Mouse (Mus musculus) embryonic facial prominence, embryonic 15.5 days (tissue): ENCODE results near the gene Lepr. TPM values are rescaled to one million over a fixed set of nuclear protein-coding genes. Genes with fewer than 3 reads are reported as not detected.

ENCODE experiments used
- ATAC-seq: fragments of 200-750 bp; cut with Nextera tagmentation; 2 replicates; pipeline ENCODE4 v1.8.0; 2017; ENCODE audit warnings: low read depth, moderate TSS enrichment; ENCODE audit not compliant: insufficient number of reproducible peaks, low FRiP score, low TSS enrichment
- H3K27ac ChIP-seq: fragments of 300-500 bp; sonication (generic); replicated peaks from 2 replicates; pipeline ENCODE4 v1.5.1; 2015; ENCODE audit warnings: mild to moderate bottlenecking, inconsistent platforms
- H3K27me3 ChIP-seq: fragments of 300-500 bp; sonication (generic); 2 replicates; pipeline ENCODE4 v1.6.1; 2015; ENCODE audit warnings: inconsistent platforms
- H3K36me3 ChIP-seq: fragments of 300-500 bp; sonication (generic); 2 replicates; pipeline ENCODE4 v1.6.1; 2015; ENCODE audit warnings: mild to moderate bottlenecking, inconsistent platforms
- H3K4me1 ChIP-seq: fragments of 300-500 bp; sonication (generic); 2 replicates; pipeline ENCODE4 v1.6.1; 2015; ENCODE audit warnings: inconsistent platforms
- H3K4me2 ChIP-seq: fragments of 300-500 bp; sonication (generic); replicated peaks from 2 replicates; pipeline ENCODE4 v1.6.1; 2015; ENCODE audit warnings: mild to moderate bottlenecking, inconsistent platforms
- H3K4me3 ChIP-seq: fragments of 300-500 bp; sonication (generic); replicated peaks from 2 replicates; pipeline ENCODE4 v1.5.1; 2015; ENCODE audit warnings: mild to moderate bottlenecking, inconsistent platforms
- H3K9ac ChIP-seq: fragments of 300-500 bp; sonication (generic); 2 replicates; pipeline ENCODE4 v1.6.1; 2015; ENCODE audit warnings: inconsistent platforms
- H3K9me3 ChIP-seq: fragments of 300-500 bp; sonication (generic); replicated peaks from 2 replicates; pipeline ENCODE4 v1.6.1; 2016; ENCODE audit warnings: inconsistent platforms
- WGBS: fragments of 180-500 bp; shearing (Covaris S2); methylation state at CpG from one replicate; pipeline ENCODE4 v1.1.7; 2015; 5-methylcytosine and 5-hydroxymethylcytosine counted together
- polyA plus RNA-seq: library from polyadenylated mRNA; unstranded; fragments of >200 nt; fragmentation: Nextera tagmentation; extraction: Ambion mirVana; gene quantifications from 2 replicates; pipeline ENCODE4 v1.2.1, GENCODE M21; 2015

Lepr gene
- 12.7 and 14.2 TPM in 2 replicates for polyA plus RNA-seq

GRCm38 (mm10) chr4:101717367-101718121, at the start of gene Lepr:
TSS of gene Lepr (plus strand) at chr4:101717404.
- under 1% methylated on average over 50 of the region's 50 CpGs for WGBS
- H3K9me3 ChIP-seq = no peaks in the 10 kb centered on the region
- no peaks in the 10 kb centered on the region for H3K27me3 ChIP-seq
- H3K4me2 ChIP-seq = peak within 1 kb of the TSS; percentile 90
- H3K9ac ChIP-seq = peak within 1 kb of the TSS; percentile 39
- H3K4me3 ChIP-seq = peak within 1 kb of the TSS; percentile 52
- no peaks in the 10 kb centered on the region for H3K36me3 ChIP-seq
- peak; percentile 45; the same call in 1 of the 2 replicates for ATAC-seq
- peak within 1 kb of the TSS; percentile 34; the same call in 1 of the 2 replicates for H3K27ac ChIP-seq
- H3K4me1 ChIP-seq = peaks cover 9% of the 10 kb centered on the region; the same call in 1 of the 2 replicates

GRCm38 (mm10) chr4:101669161-101669560, 48.0 kb upstream of the Lepr start:
- H3K36me3 ChIP-seq = no peaks in the 10 kb centered on the region
- H3K9ac ChIP-seq = no peak overlapping the region
- H3K4me1 ChIP-seq = no peaks in the 10 kb centered on the region
- no peak overlapping the region for H3K27ac ChIP-seq
- 74% methylated on average over 5 of the region's 5 CpGs for WGBS
- ATAC-seq = no peak
- no peaks in the 10 kb centered on the region for H3K9me3 ChIP-seq
- H3K4me3 ChIP-seq = no peak overlapping the region
- H3K4me2 ChIP-seq = no peak overlapping the region
- no peaks in the 10 kb centered on the region for H3K27me3 ChIP-seq

- no peaks in the 10 kb centered on the region for H3K27me3 ChIP-seq
- no peak overlapping the region for H3K27ac ChIP-seq
- H3K9me3 ChIP-seq = no peaks in the 10 kb centered on the region
- no peaks in the 10 kb centered on the region for H3K4me1 ChIP-seq
- no peak for ATAC-seq
- H3K9ac ChIP-seq = no peak overlapping the region
- H3K4me2 ChIP-seq = no peak overlapping the region
- no peak overlapping the region for H3K4me3 ChIP-seq
- H3K36me3 ChIP-seq = no peaks in the 10 kb centered on the region
- WGBS = 86% methylated on average over 5 of the region's 5 CpGs
Observed at GRCm38 (mm10) chr4:101669811-101670210, 47.4 kb upstream of the Lepr start.

GRCm38 (mm10) chr4:101674790-101675189, 42.4 kb upstream of the Lepr start:
- Histone ChIP-seq H3K9ac (no peak overlapping the region), H3K4me1 (no peaks in the 10 kb centered on the region), H3K4me2 (no peak overlapping the region), H3K27ac (no peak overlapping the region), H3K36me3 (no peaks in the 10 kb centered on the region), H3K27me3 (no peaks in the 10 kb centered on the region), H3K4me3 (no peak overlapping the region), H3K9me3 (no peaks in the 10 kb centered on the region)
- WGBS = 71% methylated on average over 5 of the region's 5 CpGs
- no peak for ATAC-seq

- Histone ChIP-seq H3K4me3 (no peak overlapping the region), H3K4me1 (no peaks in the 10 kb centered on the region), H3K4me2 (no peak overlapping the region), H3K36me3 (no peaks in the 10 kb centered on the region), H3K9me3 (no peaks in the 10 kb centered on the region), H3K9ac (no peak overlapping the region), H3K27me3 (no peaks in the 10 kb centered on the region), H3K27ac (no peak overlapping the region; the same call in 1 of the 2 replicates)
- 34% methylated on average over 4 of the region's 4 CpGs for WGBS
- ATAC-seq = peak; percentile 19; the same call in 1 of the 2 replicates
Observed at GRCm38 (mm10) chr4:101675726-101676125, 41.5 kb upstream of the Lepr start.

- Histone ChIP-seq H3K27ac (no peak overlapping the region), H3K9ac (no peak overlapping the region), H3K4me2 (no peak overlapping the region), H3K27me3 (no peaks in the 10 kb centered on the region), H3K36me3 (no peaks in the 10 kb centered on the region), H3K4me1 (no peaks in the 10 kb centered on the region), H3K4me3 (no peak overlapping the region), H3K9me3 (no peaks in the 10 kb centered on the region)
- WGBS = 89% methylated on average over 4 of the region's 4 CpGs
- ATAC-seq = no peak
Observed at GRCm38 (mm10) chr4:101682620-101683019, 34.6 kb upstream of the Lepr start.

GRCm38 (mm10) chr4:101683086-101683485, 34.1 kb upstream of the Lepr start:
- Histone ChIP-seq H3K36me3 (no peaks in the 10 kb centered on the region), H3K4me1 (no peaks in the 10 kb centered on the region), H3K27me3 (no peaks in the 10 kb centered on the region), H3K9me3 (no peaks in the 10 kb centered on the region), H3K4me3 (no peak overlapping the region), H3K9ac (no peak overlapping the region), H3K4me2 (no peak overlapping the region), H3K27ac (no peak overlapping the region)
- 85% methylated on average over 3 of the region's 3 CpGs for WGBS
- ATAC-seq = no peak

- Histone ChIP-seq H3K27me3 (no peaks in the 10 kb centered on the region), H3K27ac (no peak overlapping the region), H3K4me2 (no peak overlapping the region), H3K4me3 (no peak overlapping the region), H3K4me1 (no peaks in the 10 kb centered on the region), H3K9ac (no peak overlapping the region), H3K9me3 (no peaks in the 10 kb centered on the region), H3K36me3 (no peaks in the 10 kb centered on the region)
- ATAC-seq = no peak
- WGBS = 62% methylated on average over 3 of the region's 3 CpGs
Observed at GRCm38 (mm10) chr4:101684821-101685220, 32.4 kb upstream of the Lepr start.

GRCm38 (mm10) chr4:101686227-101686810, 30.9 kb upstream of the Lepr start:
- Histone ChIP-seq H3K27me3 (no peaks in the 10 kb centered on the region), H3K36me3 (no peaks in the 10 kb centered on the region), H3K9me3 (no peaks in the 10 kb centered on the region), H3K4me1 (no peaks in the 10 kb centered on the region), H3K4me2 (no peak overlapping the region), H3K9ac (no peak overlapping the region), H3K27ac (no peak overlapping the region), H3K4me3 (no peak overlapping the region)
- no peak; the same call in 1 of the 2 replicates for ATAC-seq
- WGBS = 70% methylated on average over 13 of the region's 13 CpGs

GRCm38 (mm10) chr4:101689241-101689640, 28.0 kb upstream of the Lepr start:
- no peak overlapping the region for H3K4me2 ChIP-seq
- no peaks in the 10 kb centered on the region for H3K36me3 ChIP-seq
- 67% methylated on average over 4 of the region's 4 CpGs for WGBS
- peak overlapping the region; percentile 69 for H3K27ac ChIP-seq
- ATAC-seq = no peak
- no peaks in the 10 kb centered on the region for H3K4me1 ChIP-seq
- H3K27me3 ChIP-seq = no peaks in the 10 kb centered on the region
- no peak overlapping the region for H3K9ac ChIP-seq
- H3K9me3 ChIP-seq = no peaks in the 10 kb centered on the region
- no peak overlapping the region for H3K4me3 ChIP-seq

- Histone ChIP-seq H3K4me3 (no peak overlapping the region), H3K27me3 (no peaks in the 10 kb centered on the region), H3K4me1 (no peaks in the 10 kb centered on the region), H3K4me2 (no peak overlapping the region), H3K9ac (no peak overlapping the region), H3K36me3 (no peaks in the 10 kb centered on the region), H3K27ac (peak overlapping the region; percentile 69), H3K9me3 (no peaks in the 10 kb centered on the region)
- ATAC-seq = no peak
- WGBS = 61% methylated on average over 5 of the region's 5 CpGs
Observed at GRCm38 (mm10) chr4:101689645-101690044, 27.6 kb upstream of the Lepr start.
